Mouse (Mus musculus) CH12.LX (cell line): Measurements from ENCODE around the gene Gramd1a.

Experiments used
- CHD2 ChIP-seq: IDR thresholded peaks from 2 replicates; pipeline ENCODE4 v1.6.1; 2011; ENCODE audit warnings: low read length, improper control_type of control experiment
- CTCF ChIP-seq, 2 experiments: IDR thresholded peaks in 1 of 2; conservative IDR thresholded peaks in 1 of 2; 2 replicates each; pipeline ENCODE4 v1.5.1; 2011 to 2012; ENCODE audit warnings: low read depth in 2 of 2, low read length in 2 of 2, improper control_type of control experiment in 1 of 2, inconsistent platforms in 1 of 2, mild to moderate bottlenecking in 1 of 2, moderate library complexity in 1 of 2
- MAFK ChIP-seq: IDR thresholded peaks from 2 replicates; pipeline ENCODE4 v1.6.1; 2011; ENCODE audit warnings: low read length, improper control_type of control experiment; ENCODE audit not compliant: insufficient replicate concordance
- NRF1 ChIP-seq: IDR thresholded peaks from 2 replicates; pipeline ENCODE4 v1.6.1; 2014; ENCODE audit warnings: low read depth, mild to moderate bottlenecking, inconsistent platforms, low read length, improper control_type of control experiment, moderate library complexity
- POLR2A ChIP-seq: IDR thresholded peaks from 2 replicates; pipeline ENCODE4 v1.6.1; 2011; ENCODE audit warnings: low read depth, mild to moderate bottlenecking, improper control_type of control experiment, low read length

GRCm38 (mm10) chr7:31128157-31128705, 27.5 kb downstream of the Gramd1a start:
- no peak for TF ChIP-seq CTCF (conservative IDR thresholded peaks at IDR 0.05 in 1 of 2, IDR thresholded peaks at IDR 0.05 in 1 of 2; ENCODE audit: low read depth in 2 of 2, low read length in 2 of 2)
- no peak for TF ChIP-seq POLR2A
- TF ChIP-seq NRF1, result no peak
- TF ChIP-seq CHD2, result no peak
- TF ChIP-seq MAFK, result no peak
